Mouse (Mus musculus) kidney, embryonic 15.5 days (tissue): ENCODE results near the gene Cct5. TPM values are rescaled to one million over a fixed set of nuclear protein-coding genes. Genes with fewer than 3 reads are reported as not detected.
A peak's percentile ranks its signal among the peaks of the same experiment; 100 is the strongest.

Experiments used
- ATAC-seq: fragments of 200-750 bp; cut with Nextera tagmentation; replicated peaks from 2 replicates; pipeline ENCODE4 v1.8.0; 2017; ENCODE audit warnings: moderate TSS enrichment; ENCODE audit not compliant: low FRiP score
- H3K27ac ChIP-seq: fragments of 300-500 bp; sonication (generic); 2 replicates; pipeline ENCODE4 v1.5.1; 2015; ENCODE audit warnings: mild to moderate bottlenecking, inconsistent platforms
- H3K27me3 ChIP-seq: fragments of 300-500 bp; sonication (generic); 2 replicates; pipeline ENCODE4 v1.6.1; 2015; ENCODE audit warnings: inconsistent platforms
- H3K36me3 ChIP-seq: fragments of 300-500 bp; sonication (generic); 2 replicates; pipeline ENCODE4 v1.6.1; 2015; ENCODE audit warnings: inconsistent platforms
- H3K4me1 ChIP-seq: fragments of 300-500 bp; sonication (generic); 2 replicates; pipeline ENCODE4 v1.6.1; 2015; ENCODE audit warnings: inconsistent platforms
- H3K4me2 ChIP-seq: fragments of 300-500 bp; sonication (generic); 2 replicates; pipeline ENCODE4 v1.6.1; 2015; ENCODE audit warnings: moderate library complexity, mild to moderate bottlenecking, inconsistent platforms
- H3K4me3 ChIP-seq: fragments of 300-500 bp; sonication (generic); replicated peaks from 2 replicates; pipeline ENCODE4 v1.5.1; 2015; ENCODE audit warnings: mild to moderate bottlenecking, inconsistent platforms
- H3K9ac ChIP-seq: fragments of 300-500 bp; sonication (generic); 2 replicates; pipeline ENCODE4 v1.6.1; 2015; ENCODE audit warnings: mild to moderate bottlenecking, inconsistent platforms
- H3K9me3 ChIP-seq: fragments of 300-500 bp; sonication (generic); replicated peaks from 2 replicates; pipeline ENCODE4 v1.6.1; 2016; ENCODE audit warnings: inconsistent platforms
- WGBS: fragments of 180-500 bp; shearing (Covaris S2); methylation state at CpG from one replicate; pipeline ENCODE4 v1.1.7; 2015; ENCODE audit warnings: mixed read lengths; 5-methylcytosine and 5-hydroxymethylcytosine counted together
- polyA plus RNA-seq: library from polyadenylated mRNA; unstranded; fragments of >200 nt; fragmentation: Nextera tagmentation; extraction: Ambion mirVana; gene quantifications from 2 replicates; pipeline ENCODE4 v1.2.1, GENCODE M21; 2015

Cct5 gene
- polyA plus RNA-seq, 1 experiment from 2014 or later, result 580 TPM

GRCm38 (mm10) chr15:31573692-31574091 lies 27.9 kb downstream of the Cct5 start:
- Histone ChIP-seq H3K27ac (no peak overlapping the region), H3K27me3 (no peaks in the 10 kb centered on the region), H3K4me1 (peaks cover 12% of the 10 kb centered on the region), H3K9ac (no peak overlapping the region), H3K36me3 (no peaks in the 10 kb centered on the region), H3K4me2 (no peak overlapping the region), H3K4me3 (no peak overlapping the region), H3K9me3 (no peaks in the 10 kb centered on the region)
- ATAC-seq, result no peak

GRCm38 (mm10) chr15:31573287-31573686 lies 28.3 kb downstream of the Cct5 start:
- H3K27me3 ChIP-seq, result no peaks in the 10 kb centered on the region
- 90% methylated on average over 4 of the region's 4 CpGs for WGBS

GRCm38 (mm10) chr15:31571906-31572722 lies 29.5 kb downstream of the Cct5 start:
- ATAC-seq, result no peak
- H3K36me3 ChIP-seq, result no peaks in the 10 kb centered on the region
- H3K27ac ChIP-seq, result no peak overlapping the region
- peaks cover 19% of the 10 kb centered on the region for H3K4me1 ChIP-seq
- no peaks in the 10 kb centered on the region for H3K27me3 ChIP-seq
- H3K9ac ChIP-seq, result no peak overlapping the region
- WGBS, result 83% methylated on average over 16 of the region's 16 CpGs
- H3K4me2 ChIP-seq, result no peak overlapping the region
- no peak overlapping the region for H3K4me3 ChIP-seq
- H3K9me3 ChIP-seq, result no peaks in the 10 kb centered on the region

More at GRCm38 (mm10) chr15:31573287-31573686, 28.3 kb downstream of the Cct5 start:
- Histone ChIP-seq H3K4me2 (no peak overlapping the region), H3K4me1 (peaks cover 16% of the 10 kb centered on the region), H3K27ac (no peak overlapping the region), H3K4me3 (no peak overlapping the region), H3K36me3 (no peaks in the 10 kb centered on the region), H3K9me3 (no peaks in the 10 kb centered on the region), H3K9ac (no peak overlapping the region)
- ATAC-seq, result no peak

GRCm38 (mm10) chr15:31570959-31571358 lies 30.6 kb downstream of the Cct5 start:
- no peak overlapping the region for H3K9ac ChIP-seq
- no peak overlapping the region for H3K4me3 ChIP-seq
- H3K27me3 ChIP-seq, result no peaks in the 10 kb centered on the region
- no peaks in the 10 kb centered on the region for H3K9me3 ChIP-seq
- no peak overlapping the region for H3K4me2 ChIP-seq
- 84% methylated on average over 8 of the region's 8 CpGs for WGBS
- H3K4me1 ChIP-seq, result peaks cover 19% of the 10 kb centered on the region
- no peak overlapping the region for H3K27ac ChIP-seq
- no peaks in the 10 kb centered on the region for H3K36me3 ChIP-seq
- no peak for ATAC-seq

- no peak overlapping the region for H3K4me3 ChIP-seq
- no peaks in the 10 kb centered on the region for H3K36me3 ChIP-seq
- H3K27me3 ChIP-seq, result no peaks in the 10 kb centered on the region
- H3K27ac ChIP-seq, result 0 out of 2 replicates have a peak overlapping the region, but pooled peaks have one; percentile 5
- peaks cover 20% of the 10 kb centered on the region for H3K4me1 ChIP-seq
- no peak overlapping the region for H3K4me2 ChIP-seq
- 49% methylated on average over 9 of the region's 9 CpGs for WGBS
- peak; percentile 41 for ATAC-seq
- H3K9me3 ChIP-seq, result no peaks in the 10 kb centered on the region
- no peak overlapping the region for H3K9ac ChIP-seq
Observed at GRCm38 (mm10) chr15:31569325-31570022, 32.1 kb downstream of the Cct5 start.

- H3K27ac ChIP-seq, result peak overlapping the region; percentile 5; the same call in 1 of the 2 replicates
- ATAC-seq, result peak; percentile 92
- H3K9me3 ChIP-seq, result no peaks in the 10 kb centered on the region
- H3K4me1 ChIP-seq, result peaks cover 25% of the 10 kb centered on the region
- H3K4me2 ChIP-seq, result peak overlapping the region; percentile 37
- H3K36me3 ChIP-seq, result no peaks in the 10 kb centered on the region
- H3K4me3 ChIP-seq, result no peak overlapping the region
- no peak overlapping the region for H3K9ac ChIP-seq
- no peaks in the 10 kb centered on the region for H3K27me3 ChIP-seq
- WGBS, result 12% methylated on average over 12 of the region's 12 CpGs
Observed at GRCm38 (mm10) chr15:31568581-31568996, 33.0 kb downstream of the Cct5 start.

GRCm38 (mm10) chr15:31567431-31567830 lies 34.2 kb downstream of the Cct5 start:
- no peak for ATAC-seq

GRCm38 (mm10) chr15:31565786-31566185 lies 35.8 kb downstream of the Cct5 start:
- Histone ChIP-seq H3K4me2 (no peak overlapping the region), H3K9me3 (no peaks in the 10 kb centered on the region), H3K9ac (no peak overlapping the region), H3K27me3 (no peaks in the 10 kb centered on the region), H3K4me3 (no peak overlapping the region), H3K36me3 (no peaks in the 10 kb centered on the region), H3K4me1 (peaks cover 33% of the 10 kb centered on the region), H3K27ac (no peak overlapping the region)
- 79% methylated on average over 1 of the region's 1 CpGs for WGBS
- ATAC-seq, result no peak

More at GRCm38 (mm10) chr15:31567431-31567830, 34.2 kb downstream of the Cct5 start:
- Histone ChIP-seq H3K9me3 (no peaks in the 10 kb centered on the region), H3K4me3 (no peak overlapping the region), H3K4me1 (peaks cover 33% of the 10 kb centered on the region), H3K27me3 (no peaks in the 10 kb centered on the region), H3K36me3 (no peaks in the 10 kb centered on the region), H3K4me2 (no peak overlapping the region), H3K27ac (no peak overlapping the region), H3K9ac (no peak overlapping the region)
- 82% methylated on average over 7 of the region's 7 CpGs for WGBS

- Histone ChIP-seq H3K4me2 (no peak within 1 kb of the TSS), H3K36me3 (no peaks in the 10 kb centered on the region), H3K27me3 (no peaks in the 10 kb centered on the region), H3K9ac (no peak within 1 kb of the TSS), H3K4me3 (no peak within 1 kb of the TSS), H3K27ac (0 out of 2 replicates have a peak within 1 kb of the TSS, but pooled peaks have one; percentile 78), H3K9me3 (no peaks in the 10 kb centered on the region), H3K4me1 (peaks cover 33% of the 10 kb centered on the region)
- ATAC-seq, result no peak
- WGBS, result 76% methylated on average over 5 of the region's 5 CpGs
Observed at GRCm38 (mm10) chr15:31565184-31565583, 36.4 kb downstream of the Cct5 start, which contains the start of gene Cmbl. Cmbl (plus strand) TSS chr15:31565389.

GRCm38 (mm10) chr15:31563577-31564546 lies 37.7 kb downstream of the Cct5 start:
- ATAC-seq, result no peak

GRCm38 (mm10) chr15:31562847-31563246 lies 38.8 kb downstream of the Cct5 start:
- H3K27ac ChIP-seq, result no peak overlapping the region
- 0 out of 2 replicates have a peak, but pooled peaks cover 3% of the 10 kb centered on the region for H3K9me3 ChIP-seq
- peaks cover 14% of the 10 kb centered on the region for H3K4me1 ChIP-seq
- H3K36me3 ChIP-seq, result no peaks in the 10 kb centered on the region
- no peak overlapping the region for H3K9ac ChIP-seq
- no peak overlapping the region for H3K4me3 ChIP-seq
- H3K4me2 ChIP-seq, result no peak overlapping the region
- 63% methylated on average over 8 of the region's 8 CpGs for WGBS
- ATAC-seq, result no peak
- no peaks in the 10 kb centered on the region for H3K27me3 ChIP-seq

More at GRCm38 (mm10) chr15:31563577-31564546, 37.7 kb downstream of the Cct5 start:
- H3K4me2 ChIP-seq, result peak overlapping the region; percentile 42
- H3K36me3 ChIP-seq, result no peaks in the 10 kb centered on the region
- H3K4me3 ChIP-seq, result no peak overlapping the region
- peak overlapping the region; percentile 78 for H3K27ac ChIP-seq
- no peak overlapping the region for H3K9ac ChIP-seq
- no peaks in the 10 kb centered on the region for H3K27me3 ChIP-seq
- 0 out of 2 replicates have a peak, but pooled peaks cover 3% of the 10 kb centered on the region for H3K9me3 ChIP-seq
- whole genome bisulfite sequencing, result 41% methylated on average over 19 of the region's 19 CpGs
- H3K4me1 ChIP-seq, result peaks cover 22% of the 10 kb centered on the region
